Mouse (Mus musculus): Measurements from ENCODE around the gene Ifna2. TPM values are rescaled to one million over a fixed set of nuclear protein-coding genes. Genes with fewer than 3 reads are reported as not detected.
A peak's percentile ranks its signal among the peaks of the same experiment; 100 is the strongest.

Ifna2 gene
- not detected in 2 replicates for polyA plus RNA-seq (2015; fragmentation: Nextera tagmentation; extraction: Ambion mirVana)

- H3K9ac ChIP-seq = no peak within 1 kb of the TSS
- no peaks in the 10 kb centered on the region for H3K27me3 ChIP-seq
- H3K9me3 ChIP-seq (replicated peaks) = no peaks in the 10 kb centered on the region
- no peaks in the 10 kb centered on the region for H3K36me3 ChIP-seq
- H3K4me1 ChIP-seq = no peaks in the 10 kb centered on the region
- ATAC-seq (replicated peaks; ENCODE audit: low FRiP score) = no peak
- H3K4me3 ChIP-seq (replicated peaks) = no peak within 1 kb of the TSS
- 92% methylated on average over 1 of the region's 1 CpGs for WGBS
- H3K4me2 ChIP-seq = no peak within 1 kb of the TSS
- H3K27ac ChIP-seq = no peak within 1 kb of the TSS
Measured at GRCm38 (mm10) chr4:88683812-88684211, at the start of gene Ifna2. Gene Ifna2 (minus strand): TSS chr4:88683912.

DNA sequence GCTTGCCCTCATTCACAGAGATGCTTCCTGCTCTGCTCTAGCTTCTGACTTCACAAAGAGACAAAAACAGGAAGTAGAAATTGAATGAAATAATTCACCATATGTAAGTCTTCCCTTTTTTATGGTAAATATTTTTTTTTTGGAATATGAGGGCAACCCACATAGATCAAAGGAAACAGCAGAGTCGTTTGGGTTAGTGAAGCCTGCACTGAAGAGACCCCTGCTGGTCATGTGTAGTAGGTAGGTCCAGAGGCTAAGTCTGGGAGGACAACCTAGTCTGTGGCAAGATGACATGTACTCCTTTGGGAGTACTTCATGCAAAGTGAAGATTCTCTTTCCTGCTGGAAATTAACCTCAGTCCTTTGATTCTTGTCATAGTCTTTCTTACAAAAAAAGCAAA, 43.6 kb upstream of the Ifna2 start:
- WGBS = 6% methylated on average over 1 of the region's 1 CpGs
- Histone ChIP-seq H3K36me3 (no peaks in the 10 kb centered on the region), H3K4me1 (0 out of 2 replicates have a peak, but pooled peaks cover 2% of the 10 kb centered on the region), H3K4me3 (replicated peaks) (no peak overlapping the region), H3K4me2 (no peak overlapping the region), H3K27ac (no peak overlapping the region), H3K9ac (no peak overlapping the region), H3K27me3 (no peaks in the 10 kb centered on the region), H3K9me3 (replicated peaks) (no peaks in the 10 kb centered on the region)
- no peak; the same call in 1 of the 2 replicates for ATAC-seq (replicated peaks; ENCODE audit: low FRiP score)

- no peak for ATAC-seq (replicated peaks; ENCODE audit: low FRiP score)
- no peaks in the 10 kb centered on the region for H3K36me3 ChIP-seq
- no peak overlapping the region for H3K4me2 ChIP-seq
- no peaks in the 10 kb centered on the region for H3K27me3 ChIP-seq
- no peak overlapping the region for H3K9ac ChIP-seq
- H3K9me3 ChIP-seq (replicated peaks) = no peaks in the 10 kb centered on the region
- H3K27ac ChIP-seq = no peak overlapping the region
- WGBS = 80% methylated on average over 6 of the region's 6 CpGs
- no peak overlapping the region for H3K4me3 ChIP-seq (replicated peaks)
- 0 out of 2 replicates have a peak, but pooled peaks cover 2% of the 10 kb centered on the region for H3K4me1 ChIP-seq
Measured at GRCm38 (mm10) chr4:88726727-88727126, 43.0 kb upstream of the Ifna2 start.

GRCm38 (mm10) chr4:88723497-88724090, 39.9 kb upstream of the Ifna2 start:
- H3K4me2 ChIP-seq = peak overlapping the region; percentile 27; the same call in 1 of the 2 replicates
- no peaks in the 10 kb centered on the region for H3K27me3 ChIP-seq
- no peak for ATAC-seq (replicated peaks; ENCODE audit: low FRiP score)
- no peaks in the 10 kb centered on the region for H3K9me3 ChIP-seq (replicated peaks)
- 40% methylated on average over 8 of the region's 8 CpGs for WGBS
- peaks cover 12% of the 10 kb centered on the region for H3K36me3 ChIP-seq
- H3K4me1 ChIP-seq = peaks cover 21% of the 10 kb centered on the region
- no peak overlapping the region for H3K9ac ChIP-seq
- H3K4me3 ChIP-seq (replicated peaks) = no peak overlapping the region
- peak overlapping the region; percentile 86 for H3K27ac ChIP-seq

GRCm38 (mm10) chr4:88721791-88722721, 38.3 kb upstream of the Ifna2 start, which contains the start of the genes Gm26566 and Klhl9:
Gene Gm26566 (plus strand): TSS chr4:88721805.
Gene Klhl9 (minus strand): TSS chr4:88722465.
- Histone ChIP-seq H3K4me3 (replicated peaks) (peak within 1 kb of the TSS; percentile 92), H3K36me3 (peaks cover 17% of the 10 kb centered on the region), H3K4me2 (peak within 1 kb of the TSS; percentile 77), H3K4me1 (peaks cover 25% of the 10 kb centered on the region), H3K9ac (peak within 1 kb of the TSS; percentile 99), H3K9me3 (replicated peaks) (no peaks in the 10 kb centered on the region), H3K27me3 (no peaks in the 10 kb centered on the region), H3K27ac (peak within 1 kb of the TSS; percentile 99)
- peak; percentile 96 for ATAC-seq (replicated peaks; ENCODE audit: low FRiP score)
- WGBS = under 1% methylated on average over 82 of the region's 82 CpGs

DNA sequence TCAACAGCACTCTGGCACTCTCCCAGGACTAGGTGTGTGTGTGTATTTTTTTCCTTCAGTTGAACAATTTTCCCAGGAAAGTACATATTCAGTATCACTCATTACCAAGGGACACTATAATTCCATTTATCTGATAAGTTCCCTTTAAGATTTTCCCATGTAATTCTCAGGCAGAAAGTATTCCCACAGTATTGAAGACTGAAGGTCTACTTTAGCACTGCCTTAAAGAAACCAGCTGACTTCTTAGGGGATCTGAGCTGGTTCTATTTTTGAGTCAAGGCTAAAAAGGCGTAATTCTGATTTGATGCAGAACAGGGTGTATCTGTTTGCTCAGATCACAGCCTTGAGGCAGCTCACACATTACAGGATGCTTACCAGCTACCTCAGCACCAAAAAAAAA, 35.0 kb upstream of the Ifna2 start:
- H3K36me3 ChIP-seq = peaks cover 42% of the 10 kb centered on the region
- peak overlapping the region; percentile 77 for H3K4me2 ChIP-seq
- 0 out of 2 replicates have a peak overlapping the region, but pooled peaks have one; percentile 26 for H3K9ac ChIP-seq
- H3K27me3 ChIP-seq = no peaks in the 10 kb centered on the region
- H3K9me3 ChIP-seq (replicated peaks) = no peaks in the 10 kb centered on the region
- WGBS = 57% methylated on average over 1 of the region's 1 CpGs
- H3K4me3 ChIP-seq (replicated peaks) = peak overlapping the region; percentile 33
- no peak overlapping the region for H3K27ac ChIP-seq
- H3K4me1 ChIP-seq = peaks cover 24% of the 10 kb centered on the region
- no peak for ATAC-seq (replicated peaks; ENCODE audit: low FRiP score)

- peaks cover 39% of the 10 kb centered on the region for H3K36me3 ChIP-seq
- H3K27ac ChIP-seq = no peak overlapping the region
- H3K4me3 ChIP-seq (replicated peaks) = no peak overlapping the region
- no peak overlapping the region for H3K4me2 ChIP-seq
- H3K27me3 ChIP-seq = no peaks in the 10 kb centered on the region
- no peaks in the 10 kb centered on the region for H3K9me3 ChIP-seq (replicated peaks)
- no peak for ATAC-seq (replicated peaks; ENCODE audit: low FRiP score)
- H3K9ac ChIP-seq = no peak overlapping the region
- H3K4me1 ChIP-seq = peaks cover 12% of the 10 kb centered on the region
Measured at GRCm38 (mm10) chr4:88715059-88715458, 31.3 kb upstream of the Ifna2 start.

DNA sequence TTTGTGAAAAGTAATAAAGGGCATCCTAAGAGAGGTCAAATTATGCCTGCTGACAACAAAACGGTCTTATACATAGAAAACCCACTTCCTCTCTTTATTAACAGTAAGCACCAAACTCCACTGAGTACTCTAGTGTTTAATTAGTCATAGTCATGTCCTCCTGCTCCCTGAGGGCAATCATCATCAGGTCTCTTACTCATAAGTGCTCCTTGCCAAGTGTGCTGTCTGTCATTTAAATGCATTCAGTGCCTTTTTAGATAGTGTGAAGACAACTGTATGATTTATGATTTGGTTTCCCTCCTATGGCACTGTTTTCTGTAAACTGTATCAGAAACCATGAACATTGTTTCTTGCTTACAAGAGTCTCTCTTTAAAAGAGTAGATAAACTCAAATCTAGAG, 30.6 kb upstream of the Ifna2 start:
- ATAC-seq (replicated peaks; ENCODE audit: low FRiP score) = no peak
- Histone ChIP-seq H3K9me3 (replicated peaks) (no peaks in the 10 kb centered on the region), H3K36me3 (peaks cover 38% of the 10 kb centered on the region), H3K4me3 (replicated peaks) (no peak overlapping the region), H3K4me1 (peaks cover 10% of the 10 kb centered on the region), H3K27me3 (no peaks in the 10 kb centered on the region), H3K27ac (no peak overlapping the region), H3K9ac (no peak overlapping the region), H3K4me2 (no peak overlapping the region)
- 76% methylated on average over 1 of the region's 1 CpGs for WGBS

DNA sequence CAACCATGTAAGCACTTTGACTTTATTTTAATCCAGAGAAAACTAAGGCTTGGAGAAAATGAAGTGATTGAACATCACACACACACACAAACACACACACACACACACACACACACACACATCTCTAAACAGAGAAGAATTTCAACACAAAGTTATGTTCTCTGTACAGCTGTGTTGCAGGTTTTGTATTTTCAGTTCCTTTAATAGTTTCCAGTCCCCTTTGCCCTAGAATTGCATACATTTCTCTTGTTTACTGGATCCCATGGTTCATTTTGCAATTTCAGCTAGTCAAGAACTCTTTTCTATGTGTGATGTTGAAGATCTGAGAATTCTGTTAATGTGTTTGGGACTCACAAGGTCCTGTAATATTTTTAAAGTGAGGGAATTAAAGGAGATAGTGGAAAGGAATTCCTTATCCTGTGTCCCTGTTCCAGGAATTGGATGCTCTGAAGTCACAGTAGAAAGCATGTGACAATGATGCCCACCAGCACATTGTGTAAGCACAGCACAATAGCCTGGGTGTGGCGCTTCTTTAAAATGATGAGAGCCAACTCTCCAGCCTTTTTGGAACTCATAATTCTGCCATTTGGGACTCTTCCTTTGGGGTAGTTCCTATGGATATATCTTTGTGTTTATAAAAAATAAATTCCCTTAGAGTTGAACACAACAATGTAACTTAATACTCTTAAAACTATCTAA, 23.6 kb upstream of the Ifna2 start:
- Histone ChIP-seq H3K4me1 (no peaks in the 10 kb centered on the region), H3K9ac (no peak overlapping the region), H3K27me3 (no peaks in the 10 kb centered on the region), H3K4me2 (no peak overlapping the region), H3K4me3 (replicated peaks) (no peak overlapping the region), H3K27ac (no peak overlapping the region), H3K9me3 (replicated peaks) (no peaks in the 10 kb centered on the region), H3K36me3 (0 out of 2 replicates have a peak, but pooled peaks cover 4% of the 10 kb centered on the region)
- WGBS = 95% methylated on average over 1 of the region's 1 CpGs
- no peak for ATAC-seq (replicated peaks; ENCODE audit: low FRiP score)

DNA sequence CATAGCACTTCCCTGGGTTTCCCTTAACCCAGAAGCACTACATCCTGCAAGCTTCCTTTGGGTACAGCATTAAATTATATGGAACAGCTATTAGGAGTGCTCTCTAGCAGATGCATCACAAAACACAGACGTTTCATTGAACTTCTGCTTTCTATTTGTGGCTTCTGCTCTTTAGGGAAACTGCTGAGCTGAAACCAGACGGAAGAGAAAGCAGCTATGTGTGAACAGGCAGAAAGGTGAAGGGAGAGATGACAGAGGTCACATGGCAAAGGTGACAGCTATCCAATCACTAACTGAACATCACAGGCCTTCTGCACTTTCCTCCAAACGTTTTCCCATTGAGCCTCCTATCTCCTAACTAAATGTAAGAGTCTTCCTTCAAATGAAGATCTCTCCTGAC, 22.2 kb upstream of the Ifna2 start:
- Histone ChIP-seq H3K4me3 (replicated peaks) (no peak overlapping the region), H3K9me3 (replicated peaks) (no peaks in the 10 kb centered on the region), H3K27me3 (no peaks in the 10 kb centered on the region), H3K4me1 (no peaks in the 10 kb centered on the region), H3K4me2 (no peak overlapping the region), H3K36me3 (0 out of 2 replicates have a peak, but pooled peaks cover 4% of the 10 kb centered on the region), H3K27ac (no peak overlapping the region), H3K9ac (no peak overlapping the region)
- 32% methylated on average over 3 of the region's 3 CpGs for WGBS
- no peak for ATAC-seq (replicated peaks; ENCODE audit: low FRiP score)

GRCm38 (mm10) chr4:88699301-88699700, 15.6 kb upstream of the Ifna2 start:
- Histone ChIP-seq H3K4me2 (no peak overlapping the region), H3K27ac (no peak overlapping the region), H3K4me1 (no peaks in the 10 kb centered on the region), H3K9ac (no peak overlapping the region), H3K27me3 (no peaks in the 10 kb centered on the region), H3K4me3 (replicated peaks) (no peak overlapping the region), H3K9me3 (replicated peaks) (no peaks in the 10 kb centered on the region), H3K36me3 (no peaks in the 10 kb centered on the region)
- ATAC-seq (replicated peaks; ENCODE audit: low FRiP score) = no peak
- WGBS = 81% methylated on average over 1 of the region's 1 CpGs

DNA sequence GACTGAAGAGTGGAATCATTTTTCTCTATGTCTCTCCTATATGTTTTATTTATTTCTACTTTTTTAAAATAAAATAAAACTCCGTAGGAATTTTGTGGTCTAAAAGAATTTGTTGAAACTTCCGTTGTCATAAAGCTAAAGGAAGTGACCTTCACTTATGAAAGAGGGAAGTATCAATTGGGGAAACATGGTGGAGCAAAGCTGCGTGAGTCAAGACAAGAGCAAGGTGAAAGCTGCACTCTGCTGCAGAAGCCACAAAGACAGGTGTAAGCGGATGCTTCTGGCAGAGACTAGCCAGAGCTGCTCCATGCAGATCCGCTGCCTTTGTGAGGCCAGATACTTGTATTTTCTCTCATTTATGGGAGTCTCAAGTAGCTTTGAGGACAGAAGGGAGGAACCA, 15.1 kb upstream of the Ifna2 start:
- no peaks in the 10 kb centered on the region for H3K36me3 ChIP-seq
- H3K4me2 ChIP-seq = no peak overlapping the region
- H3K9ac ChIP-seq = no peak overlapping the region
- no peaks in the 10 kb centered on the region for H3K27me3 ChIP-seq
- no peak overlapping the region for H3K27ac ChIP-seq
- no peak overlapping the region for H3K4me3 ChIP-seq (replicated peaks)
- WGBS = 81% methylated on average over 5 of the region's 5 CpGs
- no peak for ATAC-seq (replicated peaks; ENCODE audit: low FRiP score)
- H3K4me1 ChIP-seq = no peaks in the 10 kb centered on the region
- H3K9me3 ChIP-seq (replicated peaks) = no peaks in the 10 kb centered on the region
